19 mouse cellular contexts compared by ENCODE assay signal in the genomic region with DNA sequence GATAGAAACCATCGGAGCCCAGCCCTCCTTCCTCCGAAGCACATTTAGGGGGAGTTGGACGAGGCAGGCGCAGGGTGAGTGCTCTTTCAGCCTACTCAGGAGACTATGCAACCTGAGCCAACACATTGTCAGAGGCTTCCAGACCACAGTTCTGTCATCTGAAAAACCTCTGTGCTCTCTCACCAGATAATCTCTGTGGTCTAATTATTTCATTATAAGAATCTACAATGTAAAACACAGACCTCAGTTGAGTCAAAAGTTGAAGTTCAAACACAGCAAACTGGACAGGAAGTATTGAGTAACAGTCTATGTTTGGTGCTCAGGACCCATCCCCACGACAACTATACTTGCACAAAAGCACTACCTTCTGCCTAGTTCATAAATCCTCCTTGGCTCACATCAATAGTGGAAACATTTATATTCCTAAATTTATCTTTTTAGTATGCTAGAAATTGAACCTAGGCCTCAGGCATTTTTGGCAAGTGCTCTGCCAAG. TPM values are rescaled to one million over a fixed set of nuclear protein-coding genes. Genes with fewer than 3 reads are reported as not detected.
A peak's percentile ranks its signal among the peaks of the same experiment; 100 is the strongest.
DNase-seq lines count a peak whose midpoint lies in the region; ATAC-seq and TF ChIP-seq lines count a peak whose summit lies in the region.
"Had no signal": no experiment of that assay in that cellular context is flagged by ENCODE, and none has a peak within 500 bp of the region (broad histone marks: within the 10 kb centered on the region; RNA-seq: fewer than 3 reads in every experiment).

No protein-coding gene starts in this region.

- H3K9ac ChIP-seq in hindbrain, embryonic 14.5 days = no peak overlapping the region
- no peak overlapping the region for H3K9ac ChIP-seq in neural tube, embryonic 13.5 days
- H3K9ac ChIP-seq: heart, embryonic 12.5 days; intestine, embryonic 15.5 days; limb, embryonic 13.5 days had no signal

- H3K27ac ChIP-seq in layer of hippocampus, adult 2 months = peak overlapping the region; percentile 39
- H3K27ac ChIP-seq in embryonic facial prominence, embryonic 10.5 days (replicated peaks) = 0 out of 2 replicates have a peak overlapping the region, but pooled peaks have one; percentile 4
- H3K27ac ChIP-seq in hindbrain, embryonic 14.5 days = no peak overlapping the region
- no peak overlapping the region for H3K27ac ChIP-seq in neural tube, embryonic 13.5 days (replicated peaks)
- H3K27ac ChIP-seq: intestine, embryonic 15.5 days; limb, embryonic 13.5 days had no signal

- 52% methylated on average over 5 of the region's 5 CpGs for WGBS in embryonic facial prominence, embryonic 10.5 days
- WGBS in hindbrain, embryonic 14.5 days = 37% methylated on average over 5 of the region's 5 CpGs
- WGBS in neural tube, embryonic 13.5 days = 37% methylated on average over 5 of the region's 5 CpGs

- peaks cover 38% of the 10 kb centered on the region for H3K4me1 ChIP-seq in embryonic facial prominence, embryonic 10.5 days
- 0 out of 2 replicates have a peak, but pooled peaks cover 10% of the 10 kb centered on the region for H3K4me1 ChIP-seq in hindbrain, embryonic 14.5 days (replicated peaks; ENCODE audit: control insufficient read depth, insufficient read depth, low read length)
- H3K4me1 ChIP-seq in neural tube, embryonic 13.5 days (replicated peaks) = peaks cover 23% of the 10 kb centered on the region

- ATAC-seq in hindbrain, embryonic 14.5 days (ENCODE audit: low FRiP score) = no peak
- no peak for ATAC-seq in neural tube, embryonic 13.5 days (ENCODE audit: low read depth)
- ATAC-seq: intestine, embryonic 15.5 days had no signal

- H3K27me3 ChIP-seq in embryonic facial prominence, embryonic 10.5 days (replicated peaks; ENCODE audit: low read depth, poor library complexity, severe bottlenecking) = no peaks in the 10 kb centered on the region
- H3K27me3 ChIP-seq in hindbrain, embryonic 14.5 days (ENCODE audit: control insufficient read depth, insufficient read depth, low read length) = no peaks in the 10 kb centered on the region
- no peaks in the 10 kb centered on the region for H3K27me3 ChIP-seq in neural tube, embryonic 13.5 days
- H3K27me3 ChIP-seq: CH12.LX; heart, embryonic 12.5 days; intestine, embryonic 15.5 days; limb, embryonic 13.5 days; megakaryocyte, embryonic 14.5 days had no signal

- no peak for DNase-seq in layer of hippocampus, adult 2 months (ENCODE audit: low spot score in 2 of 2)
- no peak for DNase-seq in layer of hippocampus, adult 18-20 months (ENCODE audit: low spot score in 2 of 2)
- no peak for DNase-seq in embryonic facial prominence, embryonic 10.5 days (ENCODE audit: low spot score)
- DNase-seq in hindbrain, embryonic 14.5 days (ENCODE audit: low spot score) = no peak
- DNase-seq in embryo, embryonic 11 days = no peak
- DNase-seq in spleen, postnatal 4 days (ENCODE audit: low spot score in 2 of 2) = no peak
- DNase-seq: adrenal gland, adult 8-10 months; cerebellum, postnatal 36 days; kidney, postnatal 10 days; lung, adult 2 months; right cerebral cortex, postnatal 14 days; thymus, postnatal 25 days had no signal

- peak overlapping the region; percentile 8 for H3K4me2 ChIP-seq in hindbrain, embryonic 14.5 days (replicated peaks)
- H3K4me2 ChIP-seq in neural tube, embryonic 13.5 days = peak overlapping the region; percentile 21
- H3K4me2 ChIP-seq: heart, embryonic 12.5 days; intestine, embryonic 15.5 days; limb, embryonic 13.5 days had no signal

- H3K9me3 ChIP-seq in embryonic facial prominence, embryonic 10.5 days = peaks cover 6% of the 10 kb centered on the region; the same call in 1 of the 2 replicates
- H3K9me3 ChIP-seq in hindbrain, embryonic 14.5 days (ENCODE audit: control insufficient read depth, low read length) = no peaks in the 10 kb centered on the region
- 0 out of 2 replicates have a peak, but pooled peaks cover 3% of the 10 kb centered on the region for H3K9me3 ChIP-seq in neural tube, embryonic 13.5 days
- H3K9me3 ChIP-seq: intestine, embryonic 15.5 days had no signal

- H3K36me3 ChIP-seq in embryonic facial prominence, embryonic 10.5 days (replicated peaks) = peaks cover 5% of the 10 kb centered on the region
- no peaks in the 10 kb centered on the region for H3K36me3 ChIP-seq in hindbrain, embryonic 14.5 days (replicated peaks; ENCODE audit: control insufficient read depth, insufficient read depth)
- H3K36me3 ChIP-seq in neural tube, embryonic 13.5 days = peaks cover 4% of the 10 kb centered on the region; the same call in 1 of the 2 replicates
- H3K36me3 ChIP-seq: limb, embryonic 13.5 days had no signal

- no peak for TF ChIP-seq CTCF in layer of hippocampus, adult 2 months (conservative IDR thresholded peaks at IDR 0.05)

- H3K4me3 ChIP-seq in layer of hippocampus, adult 2 months = no peak overlapping the region
- H3K4me3 ChIP-seq in embryonic facial prominence, embryonic 10.5 days = peak overlapping the region; percentile 16
- no peak overlapping the region for H3K4me3 ChIP-seq in hindbrain, embryonic 14.5 days (replicated peaks; ENCODE audit: low read length)
- H3K4me3 ChIP-seq in neural tube, embryonic 13.5 days = no peak overlapping the region
- H3K4me3 ChIP-seq: heart, embryonic 12.5 days; intestine, embryonic 15.5 days; limb, embryonic 13.5 days; megakaryocyte, embryonic 14.5 days had no signal

RNA-seq across cellular contexts. Expression of a gene that starts 18.7 kb away (rescaled TPM):
- 1 to 10 TPM; 2.0 to 2.5 TPM for total RNA-seq in layer of hippocampus, adult 2 months (2021)
- total RNA-seq in layer of hippocampus, adult 18-20 months (2021) = 1 to 10 TPM; 2.2 to 2.8 TPM
- 0.36 and 0.58 TPM in 2 replicates for polyA plus RNA-seq in embryonic facial prominence, embryonic 10.5 days (2016; fragmentation: Nextera tagmentation; extraction: Ambion mirVana)
- 4.7 and 6.1 TPM in 2 replicates for polyA plus RNA-seq in hindbrain, embryonic 14.5 days (2014; fragmentation: Nextera tagmentation; extraction: Ambion mirVana)
- polyA plus RNA-seq in neural tube, embryonic 13.5 days (2015; fragmentation: Nextera tagmentation; extraction: Ambion mirVana) = 2.4 and 2.9 TPM in 2 replicates
- total RNA-seq: gastrocnemius, adult 8-10 months had no signal
- polyA plus RNA-seq: heart, embryonic 12.5 days had no signal

RNA-seq across cellular contexts. Expression of a gene that starts 24.5 kb away (rescaled TPM):
- total RNA-seq in layer of hippocampus, adult 2 months (2021) = 10 to 100 TPM; 36.5 to 39.2 TPM
- 10 to 100 TPM; 35.4 to 36.5 TPM for total RNA-seq in layer of hippocampus, adult 18-20 months (2021)
- 34.9 and 38.5 TPM in 2 replicates for polyA plus RNA-seq in embryonic facial prominence, embryonic 10.5 days (2016; fragmentation: Nextera tagmentation; extraction: Ambion mirVana)
- polyA plus RNA-seq in hindbrain, embryonic 14.5 days (2014; fragmentation: Nextera tagmentation; extraction: Ambion mirVana) = 38.4 and 45.1 TPM in 2 replicates
- 27.8 and 31.1 TPM in 2 replicates for polyA plus RNA-seq in neural tube, embryonic 13.5 days (2015; fragmentation: Nextera tagmentation; extraction: Ambion mirVana)

RNA-seq across cellular contexts. Expression of a gene that starts 48.1 kb away (rescaled TPM):
- total RNA-seq in layer of hippocampus, adult 2 months (2021) = 10 to 100 TPM; 17.7 to 21.3 TPM
- total RNA-seq in layer of hippocampus, adult 18-20 months (2021) = 10 to 100 TPM; 18.4 to 19.1 TPM
- polyA plus RNA-seq in embryonic facial prominence, embryonic 10.5 days (2016; fragmentation: Nextera tagmentation; extraction: Ambion mirVana) = 32.2 and 32.8 TPM in 2 replicates
- 53.4 and 61.5 TPM in 2 replicates for polyA plus RNA-seq in hindbrain, embryonic 14.5 days (2014; fragmentation: Nextera tagmentation; extraction: Ambion mirVana)
- polyA plus RNA-seq in neural tube, embryonic 13.5 days (2015; fragmentation: Nextera tagmentation; extraction: Ambion mirVana) = 57.4 and 59.3 TPM in 2 replicates

RNA-seq across cellular contexts. Expression of a gene that starts 48.9 kb away (rescaled TPM):
- total RNA-seq in layer of hippocampus, adult 2 months (2021) = 10 to 100 TPM; 68.7 to 69.9 TPM
- total RNA-seq in layer of hippocampus, adult 18-20 months (2021) = 10 to 100 TPM; 64.7 to 67.8 TPM
- polyA plus RNA-seq in embryonic facial prominence, embryonic 10.5 days (2016; fragmentation: Nextera tagmentation; extraction: Ambion mirVana) = 194 and 216 TPM in 2 replicates
- polyA plus RNA-seq in hindbrain, embryonic 14.5 days (2014; fragmentation: Nextera tagmentation; extraction: Ambion mirVana) = 83.3 and 84.3 TPM in 2 replicates
- polyA plus RNA-seq in neural tube, embryonic 13.5 days (2015; fragmentation: Nextera tagmentation; extraction: Ambion mirVana) = 92.2 and 105 TPM in 2 replicates

Comparison
In these comparisons a context has a peak if more than half of its experiments do, and no peak if none do; other contexts are left out.
1. H3K27ac ChIP-seq: peak in layer of hippocampus, adult 2 months (single experiment) and embryonic facial prominence, embryonic 10.5 days (single experiment); none in hindbrain, embryonic 14.5 days (single experiment) and neural tube, embryonic 13.5 days (single experiment).